Comparison of ENCODE assay signal across 13 mouse cellular contexts in the genomic region with DNA sequence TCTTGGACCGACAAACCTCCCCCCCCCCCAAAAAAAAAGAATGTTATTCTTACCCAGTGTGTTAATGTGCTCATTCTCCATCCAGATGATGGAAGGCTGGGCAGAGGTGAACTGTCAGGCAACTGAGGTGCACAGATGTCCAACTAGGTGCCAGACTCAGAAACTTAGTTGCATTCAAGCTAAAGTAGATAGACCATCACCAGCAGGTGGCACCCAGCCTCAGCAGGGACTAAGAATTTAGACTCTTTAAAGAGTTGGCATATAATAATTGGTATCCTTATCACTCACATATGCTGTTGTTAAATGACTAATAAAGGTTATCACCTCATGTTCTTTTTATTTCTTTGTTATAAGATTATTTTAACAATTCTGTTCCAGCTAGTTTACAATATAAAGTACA.
DNase-seq lines count a peak whose midpoint lies in the region; ATAC-seq and TF ChIP-seq lines count a peak whose summit lies in the region.
"Had no signal": no experiment of that assay in that cellular context is flagged by ENCODE, and none has a peak within 500 bp of the region (broad histone marks: within the 10 kb centered on the region; RNA-seq: fewer than 3 reads in every experiment).

No protein-coding gene starts in this region.

- no peaks in the 10 kb centered on the region for H3K4me1 ChIP-seq in kidney, adult 2 months (ENCODE audit: control insufficient read depth, insufficient read depth, low read length)
- H3K4me1 ChIP-seq in kidney, embryonic 15.5 days = no peaks in the 10 kb centered on the region
- H3K4me1 ChIP-seq in midbrain, postnatal 0 days (ENCODE audit: insufficient read depth, low read length) = no peaks in the 10 kb centered on the region
- no peaks in the 10 kb centered on the region for H3K4me1 ChIP-seq in midbrain, embryonic 10.5 days
- H3K4me1 ChIP-seq: forebrain, embryonic 10.5 days; liver, embryonic 13.5 days had no signal

- no peak for ATAC-seq in kidney, embryonic 15.5 days (replicated peaks; ENCODE audit: low FRiP score)
- ATAC-seq in midbrain, postnatal 0 days (ENCODE audit: low FRiP score) = no peak
- ATAC-seq: hindbrain, embryonic 16.5 days had no signal

- no peak overlapping the region for H3K4me3 ChIP-seq in kidney, adult 2 months (ENCODE audit: insufficient read depth, low read depth, low read length)
- H3K4me3 ChIP-seq in kidney, embryonic 15.5 days (replicated peaks) = no peak overlapping the region
- H3K4me3 ChIP-seq in midbrain, postnatal 0 days (ENCODE audit: low read depth, low read length) = no peak overlapping the region
- H3K4me3 ChIP-seq in midbrain, embryonic 10.5 days = no peak overlapping the region
- H3K4me3 ChIP-seq: embryonic facial prominence, embryonic 13.5 days; forebrain, embryonic 10.5 days; liver, embryonic 13.5 days had no signal

- no peaks in the 10 kb centered on the region for H3K9me3 ChIP-seq in kidney, embryonic 15.5 days (replicated peaks)
- no peaks in the 10 kb centered on the region for H3K9me3 ChIP-seq in midbrain, postnatal 0 days (ENCODE audit: low read length)
- H3K9me3 ChIP-seq in midbrain, embryonic 10.5 days (replicated peaks) = peaks cover 4% of the 10 kb centered on the region; the same call in 1 of the 2 replicates
- H3K9me3 ChIP-seq: embryonic facial prominence, embryonic 13.5 days; forebrain, embryonic 10.5 days; liver, embryonic 13.5 days had no signal

- DNase-seq in kidney, adult 2 months = peak; percentile 32
- DNase-seq in midbrain, postnatal 0 days (ENCODE audit: low spot score) = no peak
- no peak for DNase-seq in midbrain, embryonic 10.5 days (ENCODE audit: low spot score)
- peak; percentile 7 for DNase-seq in R1 (ENCODE audit: low read depth, low spot score)
- peak; percentile 25 to 28 for DNase-seq in kidney, postnatal 4 days
- no peak for DNase-seq in right cerebral cortex, postnatal 10 days (ENCODE audit: low spot score in 2 of 2)
- DNase-seq: heart, postnatal 14 days; liver, embryonic 13.5 days; thymus, postnatal 14 days had no signal

- H3K27me3 ChIP-seq in kidney, adult 2 months (replicated peaks; ENCODE audit: control insufficient read depth, insufficient read depth, low read length) = no peaks in the 10 kb centered on the region
- no peaks in the 10 kb centered on the region for H3K27me3 ChIP-seq in kidney, embryonic 15.5 days
- H3K27me3 ChIP-seq in midbrain, postnatal 0 days (ENCODE audit: insufficient read depth, low read length) = no peaks in the 10 kb centered on the region
- H3K27me3 ChIP-seq in midbrain, embryonic 10.5 days (ENCODE audit: low read depth, poor library complexity, severe bottlenecking) = no peaks in the 10 kb centered on the region
- H3K27me3 ChIP-seq: embryonic facial prominence, embryonic 13.5 days; liver, embryonic 13.5 days had no signal

- H3K27ac ChIP-seq in kidney, adult 2 months (ENCODE audit: insufficient read depth, low read depth, low read length) = no peak overlapping the region
- H3K27ac ChIP-seq in kidney, embryonic 15.5 days = no peak overlapping the region
- no peak overlapping the region for H3K27ac ChIP-seq in midbrain, postnatal 0 days (ENCODE audit: low read depth, low read length)
- H3K27ac ChIP-seq in midbrain, embryonic 10.5 days (replicated peaks) = no peak overlapping the region
- H3K27ac ChIP-seq: embryonic facial prominence, embryonic 13.5 days; forebrain, embryonic 10.5 days; liver, embryonic 13.5 days had no signal

- WGBS in kidney, adult 2 months = 94% methylated on average over 1 of the region's 1 CpGs
- 94% methylated on average over 1 of the region's 1 CpGs for WGBS in kidney, embryonic 15.5 days
- WGBS in midbrain, postnatal 0 days = 100% methylated on average over 1 of the region's 1 CpGs
- 92% methylated on average over 1 of the region's 1 CpGs for WGBS in midbrain, embryonic 10.5 days

- peak; percentile 29; the same call in 1 of the 2 replicates for TF ChIP-seq CTCF in kidney, adult 2 months (conservative IDR thresholded peaks at IDR 0.05; ENCODE audit: insufficient read depth, insufficient read length, low read depth, low read length)
- TF ChIP-seq CTCF in midbrain, postnatal 0 days (IDR thresholded peaks at IDR 0.05) = peak; percentile 46

- no peak overlapping the region for H3K9ac ChIP-seq in kidney, embryonic 15.5 days
- H3K9ac ChIP-seq in midbrain, postnatal 0 days (replicated peaks; ENCODE audit: low read length, poor library complexity, severe bottlenecking) = no peak overlapping the region
- H3K9ac ChIP-seq: embryonic facial prominence, embryonic 13.5 days; liver, embryonic 13.5 days had no signal

- TF ChIP-seq POLR2A in kidney, adult 2 months (IDR thresholded peaks at IDR 0.05; ENCODE audit: low read depth, low read length) = no peak

- H3K36me3 ChIP-seq in kidney, adult 2 months (ENCODE audit: control insufficient read depth, insufficient read depth, low read length) = no peaks in the 10 kb centered on the region
- H3K36me3 ChIP-seq in kidney, embryonic 15.5 days = no peaks in the 10 kb centered on the region
- no peaks in the 10 kb centered on the region for H3K36me3 ChIP-seq in midbrain, postnatal 0 days (ENCODE audit: insufficient read depth, low read length)
- H3K36me3 ChIP-seq in midbrain, embryonic 10.5 days = no peaks in the 10 kb centered on the region
- H3K36me3 ChIP-seq: embryonic facial prominence, embryonic 13.5 days; forebrain, embryonic 10.5 days; liver, embryonic 13.5 days had no signal

- no peak overlapping the region for H3K4me2 ChIP-seq in kidney, embryonic 15.5 days
- no peak overlapping the region for H3K4me2 ChIP-seq in midbrain, postnatal 0 days (ENCODE audit: low read depth, low read length, poor library complexity, severe bottlenecking)
- H3K4me2 ChIP-seq: embryonic facial prominence, embryonic 13.5 days; liver, embryonic 13.5 days had no signal

Comparison
In these comparisons a context has a peak if more than half of its experiments do, and no peak if none do; other contexts are left out.
1. DNase-seq: peak in kidney, adult 2 months (single experiment), R1 (single experiment) and kidney, postnatal 4 days (2 of 2); none in midbrain, postnatal 0 days (single experiment), midbrain, embryonic 10.5 days (single experiment) and right cerebral cortex, postnatal 10 days (0 of 2).